Mouse (Mus musculus) lung, embryonic 14.5 days (tissue): ENCODE results near the gene Trim23. TPM values are rescaled to one million over a fixed set of nuclear protein-coding genes. Genes with fewer than 3 reads are reported as not detected.
A peak's percentile ranks its signal among the peaks of the same experiment; 100 is the strongest.

Experiments used
- ATAC-seq: fragments of 200-750 bp; cut with Nextera tagmentation; 2 replicates; pipeline ENCODE4 v1.8.0; 2017; ENCODE audit warnings: mild to moderate bottlenecking, moderate TSS enrichment, moderate library complexity; ENCODE audit not compliant: insufficient read depth
- DNase-seq: peaks from one replicate; pipeline ENCODE4 v3.0.0-alpha.2; 2015
- H3K27ac ChIP-seq: fragments of 300-500 bp; sonication (generic); 2 replicates; pipeline ENCODE4 v1.5.1; 2014; ENCODE audit warnings: low read depth, mild to moderate bottlenecking, moderate library complexity
- H3K27me3 ChIP-seq: fragments of 300-500 bp; sonication (generic); 2 replicates; pipeline ENCODE4 v1.6.1; 2014; ENCODE audit warnings: low read length, control low read depth; ENCODE audit not compliant: insufficient read depth
- H3K36me3 ChIP-seq: fragments of 300-500 bp; sonication (generic); 2 replicates; pipeline ENCODE4 v1.6.1; 2014; ENCODE audit warnings: control low read depth; ENCODE audit not compliant: insufficient read depth
- H3K4me1 ChIP-seq: fragments of 300-500 bp; sonication (generic); 2 replicates; pipeline ENCODE4 v1.6.1; 2014; ENCODE audit warnings: antibody characterized with exemption, control low read depth; ENCODE audit not compliant: insufficient read depth
- H3K4me2 ChIP-seq: fragments of 300-500 bp; sonication (generic); 2 replicates; pipeline ENCODE4 v1.6.1; 2014; ENCODE audit warnings: mild to moderate bottlenecking
- H3K4me3 ChIP-seq: fragments of 300-500 bp; sonication (generic); 2 replicates; pipeline ENCODE4 v1.5.1; 2014; ENCODE audit warnings: low read depth, low read length
- H3K9ac ChIP-seq: fragments of 300-500 bp; sonication (generic); 2 replicates; pipeline ENCODE4 v1.6.1; 2014
- H3K9me3 ChIP-seq: fragments of 300-500 bp; sonication (generic); 2 replicates; pipeline ENCODE4 v1.6.1; 2016; ENCODE audit warnings: low read depth, low read length, control low read depth
- CTCF ChIP-seq: IDR thresholded peaks from 2 replicates; pipeline ENCODE4 v1.5.1; 2016; ENCODE audit warnings: antibody characterized with exemption, low read depth
- WGBS: fragments of 180-500 bp; shearing (Covaris S2); extraction: QIAGEN DNeasy Blood & Tissue Kit; methylation state at CpG from one replicate; pipeline ENCODE4 v1.1.7; 2014; 5-methylcytosine and 5-hydroxymethylcytosine counted together
- polyA plus RNA-seq: library from polyadenylated mRNA; unstranded; fragments of >200 nt; fragmentation: Nextera tagmentation; extraction: Ambion mirVana; gene quantifications from 2 replicates; pipeline ENCODE4 v1.2.1, GENCODE M21; 2014

The Trim23 gene
- polyA plus RNA-seq, 1 experiment from 2014 or later, result 19.2 TPM

DNA sequence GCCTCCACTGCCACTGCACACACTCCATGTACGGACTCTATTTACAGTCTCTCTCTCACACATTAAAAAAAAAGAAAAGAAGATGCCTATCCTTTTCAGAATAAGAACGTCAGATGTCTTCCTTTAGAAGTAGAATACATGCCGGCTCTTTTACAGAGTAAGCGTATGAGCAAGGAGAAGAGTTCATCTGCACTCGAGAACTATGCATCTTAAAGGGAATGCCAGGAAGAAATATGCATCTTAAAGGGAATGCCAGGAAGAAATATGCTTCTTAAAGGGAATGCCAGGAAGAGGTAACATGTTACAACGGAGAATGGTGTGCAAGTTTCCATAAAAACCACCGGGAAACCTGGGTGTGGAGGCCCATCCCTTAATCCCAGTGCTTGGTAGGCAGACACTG is 23.5 kb upstream of the Trim23 start:
- H3K36me3 ChIP-seq, result peaks cover 47% of the 10 kb centered on the region
- H3K9me3 ChIP-seq, result no peaks in the 10 kb centered on the region

DNA sequence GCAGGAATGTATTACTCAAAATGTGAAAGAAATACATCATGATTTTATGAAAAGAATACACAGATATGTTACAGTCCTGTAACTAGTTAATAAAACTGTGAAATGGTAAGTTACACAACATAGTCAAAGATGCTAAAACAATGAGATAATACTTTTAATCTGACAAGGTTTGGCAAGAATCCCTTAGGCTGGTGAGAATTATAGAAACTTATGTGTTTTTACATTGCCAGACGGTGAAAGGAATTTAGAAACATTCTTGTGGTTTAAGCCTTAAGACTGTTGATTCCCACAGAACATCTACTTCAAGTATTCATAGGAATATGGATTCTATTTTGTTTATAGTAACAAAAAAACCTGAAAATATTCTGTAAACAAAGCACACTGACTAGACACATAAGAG is 22.9 kb upstream of the Trim23 start:
- no peak overlapping the region for H3K4me2 ChIP-seq
- WGBS, result 73% methylated on average over 1 of the region's 1 CpGs
- ATAC-seq (no peak), DNase-seq (no peak)
- no peaks in the 10 kb centered on the region for H3K9me3 ChIP-seq
- no peaks in the 10 kb centered on the region for H3K4me1 ChIP-seq
- H3K9ac ChIP-seq, result no peak overlapping the region
- H3K27me3 ChIP-seq, result no peaks in the 10 kb centered on the region
- no peak overlapping the region for H3K27ac ChIP-seq
- H3K36me3 ChIP-seq, result peaks cover 49% of the 10 kb centered on the region
- H3K4me3 ChIP-seq, result no peak overlapping the region
- no peak for TF ChIP-seq CTCF

More for the DNA sequence above, 23.5 kb upstream of the Trim23 start:
- H3K9ac ChIP-seq, result no peak overlapping the region
- no peak overlapping the region for H3K27ac ChIP-seq
- no peak overlapping the region for H3K4me3 ChIP-seq
- no peak overlapping the region for H3K4me2 ChIP-seq
- no peaks in the 10 kb centered on the region for H3K4me1 ChIP-seq
- DNase-seq (no peak), ATAC-seq (no peak)
- H3K27me3 ChIP-seq, result no peaks in the 10 kb centered on the region
- WGBS, result 89% methylated on average over 7 of the region's 7 CpGs
- no peak for TF ChIP-seq CTCF

DNA sequence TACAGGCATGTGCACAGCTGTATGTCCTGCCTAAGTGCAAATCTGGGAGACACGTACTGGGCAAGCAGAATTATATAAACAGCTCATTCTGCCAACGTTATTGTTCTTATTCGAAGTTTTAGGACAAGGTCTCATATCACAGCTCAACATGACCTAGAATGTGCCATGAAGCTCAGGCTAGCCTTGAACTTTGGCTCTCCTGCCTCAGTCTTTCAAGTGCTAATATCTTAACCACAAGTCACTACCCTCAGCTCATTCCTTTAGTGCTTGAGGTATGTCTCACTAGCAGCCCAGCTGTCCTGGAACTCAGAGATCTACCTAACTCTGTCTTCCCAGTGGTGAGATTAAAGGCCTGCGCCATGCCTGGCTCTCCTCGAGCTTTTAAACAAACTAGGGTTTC is 6.9 kb upstream of the Trim23 start:
- H3K4me2 ChIP-seq, result no peak overlapping the region
- H3K9me3 ChIP-seq, result no peaks in the 10 kb centered on the region
- H3K4me1 ChIP-seq, result peaks cover 3% of the 10 kb centered on the region; the same call in 1 of the 2 replicates
- WGBS, result 82% methylated on average over 5 of the region's 5 CpGs
- H3K36me3 ChIP-seq, result peaks cover 33% of the 10 kb centered on the region
- H3K27me3 ChIP-seq, result no peaks in the 10 kb centered on the region
- no peak for TF ChIP-seq CTCF
- no peak overlapping the region for H3K27ac ChIP-seq
- ATAC-seq (no peak), DNase-seq (no peak)
- H3K9ac ChIP-seq, result no peak overlapping the region
- H3K4me3 ChIP-seq, result no peak overlapping the region

DNA sequence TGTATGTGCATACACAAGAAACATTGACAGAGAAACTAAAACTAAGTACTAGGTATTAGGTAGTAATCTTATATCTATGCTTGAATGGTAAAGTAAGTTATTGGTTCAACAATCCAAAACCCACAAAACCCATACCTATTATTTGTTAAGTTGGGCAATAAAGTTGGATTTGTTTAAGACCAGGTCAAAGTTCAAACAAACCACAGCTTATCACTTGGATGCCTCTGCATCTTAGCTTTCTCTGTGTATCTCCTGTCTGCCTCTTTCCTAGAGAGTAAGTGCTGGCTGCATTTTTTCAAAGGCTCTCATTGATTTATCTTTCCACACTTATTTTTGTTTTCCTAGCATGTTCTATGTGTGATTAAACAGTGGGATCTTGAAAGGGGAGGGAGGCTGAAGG is 6.1 kb upstream of the Trim23 start:
- peaks cover 3% of the 10 kb centered on the region; the same call in 1 of the 2 replicates for H3K4me1 ChIP-seq
- no peak overlapping the region for H3K27ac ChIP-seq
- no peak overlapping the region for H3K4me2 ChIP-seq
- H3K27me3 ChIP-seq, result no peaks in the 10 kb centered on the region
- TF ChIP-seq CTCF, result no peak
- no peaks in the 10 kb centered on the region for H3K9me3 ChIP-seq
- DNase-seq (no peak), ATAC-seq (no peak)
- no peak overlapping the region for H3K9ac ChIP-seq
- H3K4me3 ChIP-seq, result no peak overlapping the region
- H3K36me3 ChIP-seq, result peaks cover 26% of the 10 kb centered on the region

DNA sequence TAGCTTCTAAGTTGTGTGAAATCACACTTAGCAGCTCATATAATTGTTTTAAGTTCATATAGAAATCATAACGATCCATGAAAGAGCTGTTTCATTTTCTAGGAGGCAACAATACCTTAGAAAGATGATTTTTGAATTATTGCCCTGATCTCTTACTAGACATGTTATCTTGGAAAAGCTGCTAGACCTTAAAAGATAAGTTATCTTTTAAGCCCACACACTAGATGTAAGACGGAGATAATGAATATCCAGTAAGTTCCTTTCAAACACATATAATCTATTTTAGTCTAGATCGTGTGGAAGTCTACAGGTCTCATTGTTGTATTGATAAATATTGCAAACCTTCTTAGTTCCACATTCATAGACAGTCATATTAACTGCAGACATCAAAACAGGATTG is 1.7 kb upstream of the Trim23 start:
- Histone ChIP-seq H3K9ac (peak overlapping the region; percentile 57), H3K9me3 (no peaks in the 10 kb centered on the region), H3K4me1 (peaks cover 3% of the 10 kb centered on the region; the same call in 1 of the 2 replicates), H3K4me2 (peak overlapping the region; percentile 77), H3K4me3 (peak overlapping the region; percentile 63), H3K27me3 (no peaks in the 10 kb centered on the region), H3K36me3 (peaks cover 15% of the 10 kb centered on the region), H3K27ac (no peak overlapping the region)
- no peak for ATAC-seq
- 60% methylated on average over 3 of the region's 3 CpGs for WGBS
- DNase-seq, result no peak
- no peak for TF ChIP-seq CTCF

DNA sequence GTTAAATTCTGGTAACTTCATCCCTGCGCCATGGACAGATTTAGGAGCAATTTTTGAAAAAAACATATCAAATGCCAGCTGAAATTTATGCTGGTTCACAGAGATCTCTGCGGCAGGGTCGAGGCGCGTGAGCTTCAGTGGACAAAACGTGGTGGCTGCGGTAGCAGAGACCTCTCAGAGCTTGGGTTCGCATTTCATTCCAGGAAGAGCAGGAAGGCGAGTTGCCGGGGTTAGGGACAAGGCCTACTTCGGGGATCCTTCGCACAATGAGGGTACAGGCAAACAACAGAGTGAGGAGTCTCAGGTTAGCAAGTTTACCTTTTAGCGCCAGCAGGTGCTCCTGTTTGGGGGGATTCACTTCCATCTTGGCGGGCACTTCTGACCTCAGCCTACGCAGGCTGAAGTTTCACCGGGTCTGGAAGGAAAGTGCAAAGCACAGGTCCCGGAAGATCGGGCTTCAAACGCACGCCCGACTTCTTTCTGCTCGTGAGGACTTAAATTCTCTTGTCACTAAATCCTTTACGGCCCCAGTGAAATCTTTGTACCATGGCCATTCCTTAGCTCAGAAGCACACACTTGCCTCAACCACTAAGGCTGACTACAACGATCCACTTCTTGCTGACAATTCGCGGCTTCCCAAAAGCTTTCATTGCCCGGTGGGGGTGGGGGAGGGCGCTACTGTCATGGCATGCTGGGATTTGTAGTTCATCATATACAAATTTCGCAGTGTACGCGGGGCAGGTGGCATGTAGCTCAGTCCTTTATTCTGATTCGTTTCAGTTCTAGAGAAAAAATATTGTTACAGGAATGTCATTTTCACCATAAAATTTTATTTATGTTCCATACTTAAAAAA is 574 bp upstream of the Trim23 start, which contains the start of gene Trappc13:
TSS of gene Trappc13 (minus strand) at position 674 of the 854 bp plus-strand sequence.
- no peak for TF ChIP-seq CTCF
- H3K4me2 ChIP-seq, result peak within 1 kb of the TSS; percentile 77
- peak within 1 kb of the TSS; percentile 82 for H3K27ac ChIP-seq
- H3K27me3 ChIP-seq, result no peaks in the 10 kb centered on the region
- ATAC-seq (peak; percentile 88), DNase-seq (no peak)
- WGBS, result under 1% methylated on average over 32 of the region's 32 CpGs
- H3K9ac ChIP-seq, result peak within 1 kb of the TSS; percentile 77
- peak within 1 kb of the TSS; percentile 63 for H3K4me3 ChIP-seq
- H3K9me3 ChIP-seq, result no peaks in the 10 kb centered on the region
- peaks cover 3% of the 10 kb centered on the region; the same call in 1 of the 2 replicates for H3K4me1 ChIP-seq
- H3K36me3 ChIP-seq, result peaks cover 15% of the 10 kb centered on the region

DNA sequence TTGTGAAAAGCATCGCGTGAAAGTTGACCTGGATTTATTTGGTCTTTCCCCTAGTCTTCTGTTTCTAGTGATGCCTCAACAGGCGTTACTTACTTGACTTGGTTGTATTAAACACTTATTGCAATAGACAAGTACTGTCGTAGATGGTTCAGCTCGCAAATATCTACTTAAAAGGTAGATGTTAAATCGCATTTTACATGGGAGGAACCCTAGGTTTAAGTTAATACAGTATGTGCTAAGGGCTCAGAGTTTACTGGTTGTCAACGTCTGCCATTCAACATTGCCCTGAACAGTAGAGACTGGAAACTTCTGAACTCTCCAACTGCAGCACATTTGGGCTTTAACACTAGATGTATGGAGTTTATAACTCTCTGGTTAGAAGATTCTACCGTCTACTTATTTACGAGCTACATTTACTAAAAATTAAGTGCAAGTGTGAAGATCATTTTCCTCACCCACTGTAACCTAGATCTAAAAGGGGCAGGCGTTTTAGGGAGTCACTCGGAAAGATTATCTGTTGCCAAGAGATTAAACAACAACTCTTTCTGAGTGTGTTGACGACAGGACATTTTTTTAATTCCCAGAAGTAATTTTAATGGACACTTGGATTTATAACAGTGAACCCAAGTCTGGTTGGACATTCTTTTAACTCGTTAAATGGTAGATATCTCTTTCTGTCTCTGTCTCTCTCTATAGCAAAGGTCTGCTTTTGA is 735 bp downstream of the Trim23 start:
- WGBS, result 13% methylated on average over 13 of the region's 13 CpGs
- peak overlapping the region; percentile 65 for H3K9ac ChIP-seq
- H3K9me3 ChIP-seq, result no peaks in the 10 kb centered on the region
- peaks cover 15% of the 10 kb centered on the region for H3K36me3 ChIP-seq
- ATAC-seq (no peak), DNase-seq (no peak)
- H3K27ac ChIP-seq, result no peak overlapping the region
- TF ChIP-seq CTCF, result no peak
- H3K4me1 ChIP-seq, result peaks cover 3% of the 10 kb centered on the region; the same call in 1 of the 2 replicates
- no peaks in the 10 kb centered on the region for H3K27me3 ChIP-seq
- H3K4me3 ChIP-seq, result peak overlapping the region; percentile 63
- H3K4me2 ChIP-seq, result peak overlapping the region; percentile 65
